Mouse (Mus musculus) right cerebral cortex, postnatal 25 days (tissue): Measurements from ENCODE around the gene Sec24b.

Source experiments
- DNase-seq: peaks from one replicate; pipeline ENCODE4 v3.0.0; 2022

Gene Sec24b

GRCm38 (mm10) chr3:129970529-129971515, 90.5 kb downstream of the Sec24b start:
- DNase-seq = no peak

DNA sequence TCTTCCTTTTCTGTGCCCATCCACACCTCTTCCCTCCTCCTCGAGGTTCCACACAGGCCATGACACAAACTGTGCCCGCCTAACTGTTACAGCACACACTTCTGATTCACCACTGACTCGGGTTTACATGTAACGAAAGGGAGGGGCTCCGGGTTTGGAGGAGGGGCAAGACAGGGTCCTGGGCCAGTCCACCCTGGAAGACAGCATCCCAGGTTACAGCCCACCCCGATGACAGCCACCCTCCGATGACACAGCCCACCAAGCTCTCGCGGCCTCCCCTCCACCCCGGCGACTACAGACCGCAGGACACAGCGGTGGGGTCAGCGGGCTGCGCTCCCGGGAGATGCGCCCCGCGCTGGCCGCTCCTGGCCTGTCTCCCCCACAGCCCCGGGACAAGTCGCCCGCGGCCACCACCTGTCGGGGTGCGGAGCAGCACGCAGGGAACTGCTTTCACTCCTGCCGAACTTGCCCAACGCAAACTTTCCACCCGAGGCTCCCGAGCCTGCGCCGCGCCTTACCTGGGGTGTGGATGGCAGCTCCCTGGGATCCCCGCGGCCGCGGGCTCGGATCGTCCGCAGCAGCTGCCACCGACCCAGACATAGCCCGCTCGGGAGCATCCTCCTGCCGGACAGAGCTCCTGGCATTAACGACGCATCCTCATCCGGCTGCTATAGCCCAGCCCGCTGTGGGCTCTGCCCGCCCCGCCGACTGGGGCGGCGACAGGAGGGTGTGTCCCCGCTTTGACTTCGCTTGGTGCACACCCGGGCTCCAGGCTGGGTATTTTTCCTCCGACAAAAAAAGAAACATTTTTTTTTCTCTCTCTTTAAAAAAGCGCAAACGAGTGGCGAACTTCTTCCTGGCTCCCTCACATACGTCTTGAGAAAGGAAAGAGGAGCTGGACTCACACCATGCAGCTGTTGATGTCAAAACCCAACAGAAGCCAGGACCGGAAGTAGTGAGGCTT, 91.6 kb downstream of the Sec24b start, which contains the start of gene Mcub:
Mcub (minus strand) TSS at position 775 of the 964 bp plus-strand sequence.
- no peak for DNase-seq

GRCm38 (mm10) chr3:129969031-129969430, 92.3 kb downstream of the Sec24b start:
- DNase-seq = no peak

- no peak for DNase-seq
These were observed 93.5 kb downstream of the Sec24b start for GRCm38 (mm10) chr3:129967874-129968273.

- DNase-seq = no peak
These were observed 96.7 kb downstream of the Sec24b start for GRCm38 (mm10) chr3:129964681-129965080.

DNA sequence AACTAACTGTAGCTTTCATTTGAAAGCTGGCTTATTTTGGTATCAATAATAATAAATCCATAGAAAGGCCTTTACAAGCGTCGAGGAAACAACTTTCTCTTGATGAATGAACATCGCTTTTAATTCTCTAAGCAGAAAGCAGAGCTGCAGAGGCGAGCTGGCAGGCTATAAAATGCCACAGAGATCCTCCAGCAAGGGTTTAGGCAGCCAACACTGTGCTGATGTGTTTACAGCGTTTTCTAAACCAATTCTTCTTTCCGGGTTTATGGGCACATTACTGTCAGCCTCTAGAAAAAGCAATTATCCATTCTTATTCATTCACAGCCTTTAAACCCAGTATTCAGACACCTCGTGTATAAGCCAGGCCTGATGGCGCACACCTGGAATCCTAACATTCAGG, 98.8 kb downstream of the Sec24b start:
- no peak for DNase-seq

DNA sequence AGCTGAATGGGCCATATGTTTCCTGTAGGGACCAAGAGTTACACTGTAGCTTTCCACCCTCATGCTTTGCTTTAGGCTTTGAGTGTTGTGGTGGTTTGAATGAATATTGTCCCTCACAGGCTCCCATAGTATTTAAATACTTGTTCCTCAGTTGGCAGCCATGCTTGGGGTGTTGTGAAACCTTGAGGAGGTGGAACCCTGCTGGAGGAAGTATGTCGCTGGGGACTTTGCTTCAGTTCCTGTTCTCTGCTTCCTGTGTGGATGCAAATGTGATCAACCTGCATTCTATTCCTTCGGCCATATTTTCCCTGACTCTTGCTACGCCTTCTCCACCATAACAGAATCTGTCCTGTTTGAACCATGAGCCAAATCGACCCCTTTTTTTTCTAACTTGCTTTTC, 108.1 kb downstream of the Sec24b start:
- DNase-seq = no peak

- DNase-seq = no peak
These were observed 112.1 kb downstream of the Sec24b start for GRCm38 (mm10) chr3:129949158-129949773.

GRCm38 (mm10) chr3:129948359-129948758, 113.0 kb downstream of the Sec24b start:
- peak; percentile 54 for DNase-seq

DNA sequence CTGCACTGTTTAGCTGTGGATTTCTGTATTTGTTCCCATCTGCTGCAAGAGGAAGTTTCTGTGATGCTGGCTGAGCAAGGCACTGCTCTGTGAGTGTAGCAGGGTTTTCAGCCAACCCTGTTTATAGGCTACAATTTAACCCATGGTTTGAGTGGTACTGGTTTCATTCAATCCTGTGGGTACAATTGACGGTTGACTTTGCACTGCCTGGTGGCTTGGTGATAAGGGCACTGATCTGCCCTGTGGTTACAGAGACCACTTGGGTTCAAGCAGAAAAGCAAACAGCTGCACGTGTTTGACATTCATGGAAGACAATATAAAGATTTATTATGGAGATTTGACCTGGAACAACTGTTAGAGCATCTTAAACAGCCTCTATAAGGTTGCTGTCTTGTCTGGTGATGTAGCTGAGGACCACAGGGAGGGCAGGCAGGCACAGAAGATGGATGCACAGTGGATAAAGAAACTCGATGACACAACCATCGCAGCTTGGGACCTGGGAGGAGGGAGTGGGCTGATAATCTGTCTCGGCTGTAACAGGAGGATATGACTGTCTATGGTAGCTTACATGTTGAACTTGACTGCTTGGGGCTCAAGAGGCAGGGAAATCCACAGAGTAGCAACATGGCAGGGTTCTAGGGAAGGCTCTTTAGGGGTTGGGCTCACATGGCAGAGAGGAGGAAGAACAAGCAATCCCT, 115.0 kb downstream of the Sec24b start:
- DNase-seq = no peak

DNA sequence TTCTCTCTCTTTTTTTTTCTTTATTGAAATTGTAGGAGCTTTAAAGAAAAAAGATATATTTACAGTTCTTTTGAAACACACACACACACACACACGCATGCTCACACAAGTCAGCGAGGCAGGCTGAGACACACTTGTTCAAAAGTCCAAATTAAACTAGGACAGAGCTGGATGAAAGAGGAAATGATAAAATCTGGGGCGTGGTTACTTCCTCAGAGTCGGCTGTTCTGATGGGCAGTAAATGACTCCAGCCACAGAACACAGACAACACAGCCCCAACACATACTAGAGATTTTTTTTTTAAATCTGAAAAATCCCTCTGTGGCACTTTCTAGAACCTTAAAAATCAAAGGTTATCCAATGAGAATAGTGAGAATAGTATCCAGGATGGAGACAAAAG, 117.5 kb downstream of the Sec24b start:
- DNase-seq = no peak

DNA sequence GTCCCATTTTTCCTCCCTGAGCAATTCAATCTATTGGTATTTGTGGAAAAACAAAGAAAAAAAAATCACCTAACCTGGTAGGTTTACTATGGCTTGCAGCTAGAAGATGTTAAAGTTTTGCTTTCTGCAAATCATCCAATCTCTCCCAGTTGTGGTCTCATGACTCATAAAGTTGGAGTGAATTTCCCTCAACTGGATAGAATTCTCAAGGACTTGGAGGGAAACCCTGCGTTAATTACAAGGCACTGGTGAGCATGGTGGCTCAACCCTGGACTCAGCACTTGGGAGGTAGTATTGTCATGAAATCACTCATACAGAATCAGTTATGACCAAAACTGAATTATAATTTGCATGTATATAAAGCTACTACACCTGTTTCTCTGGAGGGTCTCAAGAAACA, 120.1 kb downstream of the Sec24b start:
- no peak for DNase-seq

DNA sequence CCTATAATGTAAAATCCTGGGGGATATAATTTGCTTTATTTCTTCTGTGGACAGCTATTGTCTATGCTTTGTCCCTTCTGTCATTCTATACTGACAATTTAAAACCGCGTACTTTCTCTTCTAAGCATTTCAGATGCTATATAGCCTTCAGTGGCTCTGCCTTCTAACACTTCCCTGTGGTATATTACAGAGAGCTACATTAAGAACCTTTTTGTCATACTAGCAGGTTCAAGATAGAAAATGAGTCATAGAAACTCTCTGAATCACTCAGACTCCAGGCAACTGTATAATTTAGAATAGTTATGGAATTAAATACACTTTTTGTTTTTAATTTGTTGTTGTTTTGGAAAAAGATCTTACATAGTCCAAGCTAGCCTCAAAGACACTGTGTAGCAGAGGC, 120.6 kb downstream of the Sec24b start:
- DNase-seq = no peak

DNA sequence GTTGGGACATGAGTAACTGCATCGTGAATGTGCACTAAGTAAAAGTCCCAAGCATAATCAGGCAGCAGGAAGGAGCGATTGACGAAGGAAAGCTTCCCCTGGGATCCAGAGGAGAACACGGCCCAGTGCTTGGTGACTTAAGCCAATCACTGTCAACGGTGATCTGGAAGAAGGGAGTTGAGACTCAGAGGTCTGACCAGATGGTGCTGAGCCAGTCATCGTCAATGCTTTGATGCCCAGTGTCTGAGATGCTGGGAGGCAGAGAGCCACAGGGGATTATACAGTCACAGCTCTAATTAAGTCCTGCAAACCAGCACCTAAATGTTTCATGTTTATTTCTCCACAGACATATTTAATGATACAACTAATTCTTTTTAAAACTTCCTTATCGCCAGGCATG, 122.3 kb downstream of the Sec24b start:
- DNase-seq = no peak

DNA sequence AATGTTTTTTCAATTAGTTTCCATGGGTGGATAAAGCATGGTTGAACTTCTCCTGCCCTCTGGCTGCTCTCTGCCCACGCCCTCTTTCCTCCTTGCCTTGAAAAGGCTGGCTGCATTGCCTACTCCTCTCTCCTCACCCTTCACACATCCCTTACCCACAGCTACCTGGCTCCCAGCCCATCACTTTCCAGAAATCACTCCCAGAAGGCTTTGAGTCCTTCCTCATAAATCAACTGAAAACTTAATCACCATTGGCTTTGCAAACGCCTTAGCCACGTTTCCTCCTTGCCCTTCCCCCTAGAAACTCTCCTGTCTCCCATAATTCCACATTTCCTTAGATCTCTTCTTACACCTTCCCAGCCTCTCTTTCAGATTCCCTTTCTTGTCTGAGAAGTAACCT, 123.5 kb downstream of the Sec24b start:
- DNase-seq = no peak

DNA sequence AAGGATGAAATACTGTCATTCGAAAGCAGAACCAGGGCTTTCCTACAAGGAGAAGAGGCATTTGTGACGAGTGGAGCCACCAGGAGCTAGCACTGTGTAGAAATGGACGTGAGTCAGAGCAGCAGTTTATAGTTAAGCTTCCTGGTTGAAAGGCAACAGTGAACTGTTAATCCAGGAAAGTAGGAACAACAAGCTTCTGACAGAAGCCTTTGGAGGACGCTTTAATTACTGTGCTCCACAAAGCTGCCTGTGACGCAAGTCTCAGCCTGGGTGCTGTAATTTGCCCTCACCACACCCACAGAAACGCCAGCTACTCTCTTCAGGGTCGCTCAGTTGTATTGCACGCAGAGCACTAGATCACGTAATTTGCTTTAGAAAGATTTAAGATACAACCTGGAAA, 124.8 kb downstream of the Sec24b start:
- DNase-seq = no peak
